Mouse (Mus musculus): ENCODE measurements around the gene Txndc5. TPM values are rescaled to one million over a fixed set of nuclear protein-coding genes. Genes with fewer than 3 reads are reported as not detected.

The Txndc5 gene
- polyA plus RNA-seq, 1 experiment from 2014 or later = 158 TPM

- no peak for DNase-seq (ENCODE audit: low spot score)
Measured at GRCm38 (mm10) chr13:38545460-38545859, 16.8 kb upstream of the Txndc5 start.

DNA sequence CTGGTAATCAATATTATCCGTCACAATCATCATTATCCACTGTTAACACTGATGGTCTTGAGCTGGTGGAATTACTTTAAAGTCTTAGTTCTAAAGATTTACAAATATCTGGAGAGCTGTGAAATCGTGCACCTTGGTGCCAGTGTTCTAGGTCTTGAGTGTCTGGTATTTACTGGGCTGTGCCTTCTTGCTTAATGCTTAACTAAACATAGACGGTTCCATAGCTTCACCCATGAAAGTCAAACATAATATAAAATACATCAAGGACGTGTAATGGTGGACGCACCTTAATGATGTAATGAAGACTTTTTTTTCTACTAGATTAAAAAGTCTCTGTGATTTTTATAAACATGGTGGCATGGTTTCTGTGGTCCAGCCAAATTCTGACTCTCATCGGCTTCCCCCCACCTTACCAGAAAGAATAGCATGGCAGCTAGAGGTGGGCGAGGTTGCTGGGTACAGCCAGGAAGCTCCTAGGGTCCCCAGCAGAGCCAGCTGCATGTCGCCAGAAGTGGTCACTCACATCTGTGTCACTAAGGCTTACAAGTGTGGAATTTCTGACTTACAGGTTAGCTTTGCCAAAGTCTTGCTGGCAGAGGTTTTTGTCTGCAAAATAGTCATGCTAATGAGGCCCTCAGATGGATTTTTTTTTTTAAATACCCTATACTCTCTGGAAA is 16.3 kb upstream of the Txndc5 start:
- Histone ChIP-seq H3K36me3 (ENCODE audit: control insufficient read depth, insufficient read depth, low read length) (no peaks in the 10 kb centered on the region), H3K27ac (ENCODE audit: low read depth, low read length) (no peak overlapping the region), H3K4me2 (no peak overlapping the region), H3K9ac (ENCODE audit: low read depth, low read length) (no peak overlapping the region), H3K4me3 (ENCODE audit: low read depth, low read length) (no peak overlapping the region), H3K4me1 (replicated peaks; ENCODE audit: control insufficient read depth, insufficient read depth, low read length) (no peaks in the 10 kb centered on the region), H3K27me3 (replicated peaks; ENCODE audit: control insufficient read depth, insufficient read depth, low read length) (no peaks in the 10 kb centered on the region), H3K9me3 (ENCODE audit: control insufficient read depth, low read length) (no peaks in the 10 kb centered on the region)
- DNase-seq (ENCODE audit: low spot score) (no peak), ATAC-seq (replicated peaks; ENCODE audit: low FRiP score) (no peak)
- 80% methylated on average over 8 of the region's 8 CpGs for WGBS

More at GRCm38 (mm10) chr13:38545460-38545859, 16.8 kb upstream of the Txndc5 start:
- H3K4me1 ChIP-seq (replicated peaks; ENCODE audit: control insufficient read depth, insufficient read depth, low read length) = no peaks in the 10 kb centered on the region
- H3K36me3 ChIP-seq (ENCODE audit: control insufficient read depth, insufficient read depth, low read length) = no peaks in the 10 kb centered on the region
- H3K27ac ChIP-seq (ENCODE audit: low read depth, low read length) = no peak overlapping the region
- no peaks in the 10 kb centered on the region for H3K9me3 ChIP-seq (ENCODE audit: control insufficient read depth, low read length)
- no peaks in the 10 kb centered on the region for H3K27me3 ChIP-seq (replicated peaks; ENCODE audit: control insufficient read depth, insufficient read depth, low read length)
- WGBS = 74% methylated on average over 3 of the region's 3 CpGs
- no peak for ATAC-seq (replicated peaks; ENCODE audit: low FRiP score)
- no peak overlapping the region for H3K9ac ChIP-seq (ENCODE audit: low read depth, low read length)
- H3K4me3 ChIP-seq (ENCODE audit: low read depth, low read length) = no peak overlapping the region
- H3K4me2 ChIP-seq = no peak overlapping the region

GRCm38 (mm10) chr13:38543455-38544125 is 15.0 kb upstream of the Txndc5 start:
- DNase-seq (ENCODE audit: low spot score) (no peak), ATAC-seq (replicated peaks; ENCODE audit: low FRiP score) (no peak)
- H3K4me2 ChIP-seq = no peak overlapping the region
- no peaks in the 10 kb centered on the region for H3K9me3 ChIP-seq (ENCODE audit: control insufficient read depth, low read length)
- 75% methylated on average over 8 of the region's 8 CpGs for WGBS
- H3K27ac ChIP-seq (ENCODE audit: low read depth, low read length) = no peak overlapping the region
- H3K9ac ChIP-seq (ENCODE audit: low read depth, low read length) = no peak overlapping the region
- no peaks in the 10 kb centered on the region for H3K36me3 ChIP-seq (ENCODE audit: control insufficient read depth, insufficient read depth, low read length)
- H3K4me3 ChIP-seq (ENCODE audit: low read depth, low read length) = no peak overlapping the region
- no peaks in the 10 kb centered on the region for H3K4me1 ChIP-seq (replicated peaks; ENCODE audit: control insufficient read depth, insufficient read depth, low read length)
- H3K27me3 ChIP-seq (replicated peaks; ENCODE audit: control insufficient read depth, insufficient read depth, low read length) = no peaks in the 10 kb centered on the region

DNA sequence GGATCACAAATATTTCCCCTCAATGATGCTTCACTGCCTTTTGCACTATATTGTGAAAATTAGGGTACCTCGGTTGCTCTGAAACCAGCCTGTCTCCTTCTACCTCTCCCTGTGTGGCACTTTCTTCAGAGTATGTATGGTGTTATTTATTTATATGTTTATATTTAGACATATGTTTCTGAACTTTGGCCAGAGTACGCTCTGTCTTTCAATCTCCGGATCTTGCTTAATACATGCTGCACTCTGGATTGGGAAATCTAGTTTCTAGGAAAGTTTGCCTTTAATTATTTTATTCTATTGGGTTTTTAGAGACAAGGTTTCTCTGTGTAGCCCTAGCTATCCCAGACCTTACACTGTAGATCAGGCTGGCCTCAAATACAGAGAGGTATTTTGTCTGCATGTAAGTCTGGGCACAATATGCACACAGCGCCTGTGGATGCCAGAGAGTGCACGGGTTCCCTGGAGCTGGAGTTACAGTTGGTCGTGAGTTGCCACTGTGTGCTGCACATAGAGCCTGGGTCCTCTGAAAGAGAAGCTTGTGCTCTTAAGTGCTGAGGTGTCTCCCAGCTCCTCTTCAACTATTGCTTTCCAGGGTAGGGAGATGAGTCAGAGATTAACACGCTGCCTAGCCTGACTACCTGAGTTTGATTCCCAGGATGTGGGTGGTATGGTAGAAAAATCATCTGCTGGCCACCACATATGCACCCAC is 10.7 kb upstream of the Txndc5 start:
- Histone ChIP-seq H3K4me3 (ENCODE audit: low read depth, low read length) (no peak overlapping the region), H3K9me3 (ENCODE audit: control insufficient read depth, low read length) (no peaks in the 10 kb centered on the region), H3K4me1 (replicated peaks; ENCODE audit: control insufficient read depth, insufficient read depth, low read length) (no peaks in the 10 kb centered on the region), H3K4me2 (no peak overlapping the region), H3K27ac (ENCODE audit: low read depth, low read length) (no peak overlapping the region), H3K36me3 (ENCODE audit: control insufficient read depth, insufficient read depth, low read length) (no peaks in the 10 kb centered on the region), H3K27me3 (replicated peaks; ENCODE audit: control insufficient read depth, insufficient read depth, low read length) (no peaks in the 10 kb centered on the region), H3K9ac (ENCODE audit: low read depth, low read length) (no peak overlapping the region)
- 83% methylated on average over 7 of the region's 7 CpGs for WGBS
- no peak for DNase-seq (ENCODE audit: low spot score)
- no peak for ATAC-seq (replicated peaks; ENCODE audit: low FRiP score)

DNA sequence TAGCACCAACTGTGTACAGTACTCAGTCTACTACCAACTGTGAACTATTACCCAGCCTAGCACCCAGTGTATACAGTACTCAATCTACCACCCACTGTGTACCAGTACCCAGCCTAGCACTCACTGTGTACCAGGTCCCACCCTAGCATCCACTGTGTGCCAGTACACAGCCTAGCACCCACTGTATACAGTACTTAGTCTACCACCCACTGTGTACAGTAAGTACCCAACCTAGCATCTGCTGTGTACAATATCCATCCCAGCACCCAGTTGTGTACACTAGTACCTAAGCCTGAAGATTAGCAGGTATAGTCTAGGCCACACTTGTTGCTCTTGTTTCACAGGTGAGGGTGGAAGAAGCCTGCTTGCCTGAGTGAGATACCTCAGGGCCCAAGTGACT is 8.9 kb upstream of the Txndc5 start:
- H3K9ac ChIP-seq (ENCODE audit: low read depth, low read length) = no peak overlapping the region
- peaks cover 5% of the 10 kb centered on the region; the same call in 1 of the 2 replicates for H3K27me3 ChIP-seq (replicated peaks; ENCODE audit: control insufficient read depth, insufficient read depth, low read length)
- H3K9me3 ChIP-seq (ENCODE audit: control insufficient read depth, low read length) = no peaks in the 10 kb centered on the region
- no peak overlapping the region for H3K4me2 ChIP-seq
- H3K27ac ChIP-seq (ENCODE audit: low read depth, low read length) = no peak overlapping the region
- no peak for DNase-seq (ENCODE audit: low spot score)
- no peaks in the 10 kb centered on the region for H3K36me3 ChIP-seq (ENCODE audit: control insufficient read depth, insufficient read depth, low read length)
- no peak overlapping the region for H3K4me3 ChIP-seq (ENCODE audit: low read depth, low read length)
- ATAC-seq (replicated peaks; ENCODE audit: low FRiP score) = no peak
- H3K4me1 ChIP-seq (replicated peaks; ENCODE audit: control insufficient read depth, insufficient read depth, low read length) = no peaks in the 10 kb centered on the region

DNA sequence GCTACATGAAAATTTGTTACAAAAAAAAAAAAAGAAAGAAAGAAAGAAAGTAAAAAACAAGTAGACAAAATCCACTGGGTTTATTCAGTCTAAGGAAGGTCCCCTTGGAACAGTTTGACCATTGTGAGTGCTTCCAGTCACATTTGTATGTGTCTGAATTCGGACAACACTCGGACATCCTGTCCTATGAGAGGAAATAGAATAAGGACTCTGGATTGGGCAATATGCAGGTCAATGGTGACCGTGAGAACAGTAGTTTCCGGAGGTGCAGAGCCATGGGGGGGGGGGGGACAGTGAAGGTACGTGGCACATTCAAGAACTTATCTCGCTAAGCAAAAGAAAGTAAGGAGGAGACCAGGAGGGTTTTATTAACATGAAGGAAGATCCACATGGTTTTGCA is 6.1 kb upstream of the Txndc5 start:
- 62% methylated on average over 6 of the region's 6 CpGs for WGBS
- DNase-seq (ENCODE audit: low spot score) (no peak), ATAC-seq (replicated peaks; ENCODE audit: low FRiP score) (no peak)
- no peaks in the 10 kb centered on the region for H3K36me3 ChIP-seq (ENCODE audit: control insufficient read depth, insufficient read depth, low read length)
- H3K9me3 ChIP-seq (ENCODE audit: control insufficient read depth, low read length) = no peaks in the 10 kb centered on the region
- peaks cover 5% of the 10 kb centered on the region; the same call in 1 of the 2 replicates for H3K27me3 ChIP-seq (replicated peaks; ENCODE audit: control insufficient read depth, insufficient read depth, low read length)
- H3K27ac ChIP-seq (ENCODE audit: low read depth, low read length) = no peak overlapping the region
- no peaks in the 10 kb centered on the region for H3K4me1 ChIP-seq (replicated peaks; ENCODE audit: control insufficient read depth, insufficient read depth, low read length)
- no peak overlapping the region for H3K9ac ChIP-seq (ENCODE audit: low read depth, low read length)
- no peak overlapping the region for H3K4me3 ChIP-seq (ENCODE audit: low read depth, low read length)
- no peak overlapping the region for H3K4me2 ChIP-seq

DNA sequence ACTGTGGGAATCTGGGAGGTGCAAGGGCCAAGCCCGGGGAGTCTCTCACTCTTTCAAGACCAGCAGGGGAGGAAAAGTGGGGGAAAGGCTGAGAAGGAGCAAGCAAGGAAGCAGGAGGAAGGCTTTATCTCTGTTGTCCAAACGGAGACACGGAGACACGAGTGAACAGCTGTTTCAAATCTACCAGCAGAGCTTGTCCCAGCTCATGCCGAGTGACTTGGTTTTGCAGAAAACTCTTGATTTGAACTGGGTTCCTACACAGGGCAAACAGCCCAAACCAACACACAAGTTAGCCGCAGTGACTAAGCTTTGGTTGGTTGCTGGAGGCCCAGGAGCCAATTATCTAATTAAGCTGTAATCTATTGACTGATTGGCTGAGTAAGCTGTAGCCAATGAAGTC is 5.4 kb upstream of the Txndc5 start:
- no peaks in the 10 kb centered on the region for H3K36me3 ChIP-seq (ENCODE audit: control insufficient read depth, insufficient read depth, low read length)
- no peak overlapping the region for H3K9ac ChIP-seq (ENCODE audit: low read depth, low read length)
- peaks cover under 1% of the 10 kb centered on the region for H3K4me1 ChIP-seq (replicated peaks; ENCODE audit: control insufficient read depth, insufficient read depth, low read length)
- no peak overlapping the region for H3K4me3 ChIP-seq (ENCODE audit: low read depth, low read length)
- ATAC-seq (replicated peaks; ENCODE audit: low FRiP score) (no peak), DNase-seq (ENCODE audit: low spot score) (no peak)
- whole genome bisulfite sequencing = 29% methylated on average over 6 of the region's 6 CpGs
- no peak overlapping the region for H3K4me2 ChIP-seq
- H3K9me3 ChIP-seq (ENCODE audit: control insufficient read depth, low read length) = no peaks in the 10 kb centered on the region
- H3K27ac ChIP-seq (ENCODE audit: low read depth, low read length) = no peak overlapping the region
- peaks cover 5% of the 10 kb centered on the region; the same call in 1 of the 2 replicates for H3K27me3 ChIP-seq (replicated peaks; ENCODE audit: control insufficient read depth, insufficient read depth, low read length)

DNA sequence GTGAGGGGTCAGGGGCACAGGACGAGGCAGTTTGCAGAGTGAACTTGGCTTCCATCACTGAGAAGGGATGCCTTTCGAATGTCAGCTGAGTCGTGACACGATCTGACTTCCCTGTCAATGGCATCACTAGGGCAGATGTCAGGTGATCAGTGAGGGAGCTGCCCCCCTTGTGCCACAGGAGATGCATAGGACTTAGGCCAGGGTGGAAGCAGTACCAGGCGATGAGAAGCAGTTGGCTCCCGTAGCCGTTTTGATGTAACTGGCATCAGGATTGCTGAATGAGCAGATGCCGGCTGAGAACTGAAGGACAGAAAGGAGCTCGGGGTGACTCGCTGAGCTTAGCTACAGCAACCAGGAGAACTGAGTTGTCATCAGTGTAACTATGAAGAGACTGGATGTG is 4.8 kb upstream of the Txndc5 start:
- Histone ChIP-seq H3K9ac (ENCODE audit: low read depth, low read length) (no peak overlapping the region), H3K36me3 (ENCODE audit: control insufficient read depth, insufficient read depth, low read length) (no peaks in the 10 kb centered on the region), H3K4me1 (replicated peaks; ENCODE audit: control insufficient read depth, insufficient read depth, low read length) (peaks cover 6% of the 10 kb centered on the region), H3K4me3 (ENCODE audit: low read depth, low read length) (no peak overlapping the region), H3K9me3 (ENCODE audit: control insufficient read depth, low read length) (no peaks in the 10 kb centered on the region), H3K27ac (ENCODE audit: low read depth, low read length) (no peak overlapping the region), H3K4me2 (no peak overlapping the region), H3K27me3 (replicated peaks; ENCODE audit: control insufficient read depth, insufficient read depth, low read length) (peaks cover 5% of the 10 kb centered on the region; the same call in 1 of the 2 replicates)
- 78% methylated on average over 10 of the region's 10 CpGs for WGBS
- ATAC-seq (replicated peaks; ENCODE audit: low FRiP score) (no peak), DNase-seq (ENCODE audit: low spot score) (no peak)

All from liver, embryonic 11.5 days (tissue).